Mouse (Mus musculus) midbrain, embryonic 11.5 days (tissue): ENCODE results near the gene Fam174b. TPM values are rescaled to one million over a fixed set of nuclear protein-coding genes. Genes with fewer than 3 reads are reported as not detected.

Experiments used
- ATAC-seq: fragments of 200-750 bp; cut with Nextera tagmentation; 2 replicates; pipeline ENCODE4 v1.8.0; 2017; ENCODE audit warnings: moderate TSS enrichment, moderate library complexity; ENCODE audit not compliant: low FRiP score
- DNase-seq: peaks from one replicate; pipeline ENCODE4 v3.0.0; 2015; ENCODE audit warnings: low spot score; ENCODE audit errors: missing footprints
- H3K27ac ChIP-seq: fragments of 300-500 bp; sonication (generic); 2 replicates; pipeline ENCODE4 v1.5.1; 2014; ENCODE audit warnings: low read depth, low read length
- H3K27me3 ChIP-seq: fragments of 300-500 bp; sonication (generic); 2 replicates; pipeline ENCODE4 v1.6.1; 2014; ENCODE audit warnings: mild to moderate bottlenecking, low read length, moderate library complexity, mixed read lengths; ENCODE audit not compliant: control insufficient read depth, insufficient read depth
- H3K36me3 ChIP-seq: fragments of 300-500 bp; sonication (generic); 2 replicates; pipeline ENCODE4 v1.6.1; 2014; ENCODE audit warnings: mild to moderate bottlenecking, low read length, moderate library complexity, mixed read lengths; ENCODE audit not compliant: control insufficient read depth, insufficient read depth
- H3K4me1 ChIP-seq: fragments of 300-500 bp; sonication (generic); 2 replicates; pipeline ENCODE4 v1.6.1; 2014; ENCODE audit warnings: low read length; ENCODE audit not compliant: control insufficient read depth, insufficient read depth
- H3K4me2 ChIP-seq: fragments of 300-500 bp; sonication (generic); 2 replicates; pipeline ENCODE4 v1.6.1; 2014; ENCODE audit warnings: mild to moderate bottlenecking, moderate library complexity
- H3K4me3 ChIP-seq: fragments of 300-500 bp; sonication (generic); 2 replicates; pipeline ENCODE4 v1.5.1; 2014; ENCODE audit warnings: low read depth, low read length
- H3K9ac ChIP-seq: fragments of 300-500 bp; sonication (generic); 2 replicates; pipeline ENCODE4 v1.6.1; 2014; ENCODE audit warnings: low read length
- H3K9me3 ChIP-seq: fragments of 300-500 bp; sonication (generic); 2 replicates; pipeline ENCODE4 v1.6.1; 2016; ENCODE audit warnings: low read length; ENCODE audit not compliant: control insufficient read depth
- WGBS: fragments of 180-500 bp; shearing (Covaris S2); extraction: QIAGEN DNeasy Blood & Tissue Kit; methylation state at CpG from one replicate; pipeline ENCODE4 v1.1.7; 2014; 5-methylcytosine and 5-hydroxymethylcytosine counted together
- microRNA-seq: library from miRNA; unstranded; fragments of <30 nt; microRNA quantifications from one replicate; pipeline ENCODE4, GENCODE M21; 2017
- polyA plus RNA-seq: library from polyadenylated mRNA; unstranded; fragments of >200 nt; fragmentation: Nextera tagmentation; extraction: Ambion mirVana; gene quantifications from 2 replicates; pipeline ENCODE4 v1.2.1, GENCODE M21; 2014

The Fam174b gene
- polyA plus RNA-seq, 1 experiment from 2014 or later: 28.9 TPM

DNA sequence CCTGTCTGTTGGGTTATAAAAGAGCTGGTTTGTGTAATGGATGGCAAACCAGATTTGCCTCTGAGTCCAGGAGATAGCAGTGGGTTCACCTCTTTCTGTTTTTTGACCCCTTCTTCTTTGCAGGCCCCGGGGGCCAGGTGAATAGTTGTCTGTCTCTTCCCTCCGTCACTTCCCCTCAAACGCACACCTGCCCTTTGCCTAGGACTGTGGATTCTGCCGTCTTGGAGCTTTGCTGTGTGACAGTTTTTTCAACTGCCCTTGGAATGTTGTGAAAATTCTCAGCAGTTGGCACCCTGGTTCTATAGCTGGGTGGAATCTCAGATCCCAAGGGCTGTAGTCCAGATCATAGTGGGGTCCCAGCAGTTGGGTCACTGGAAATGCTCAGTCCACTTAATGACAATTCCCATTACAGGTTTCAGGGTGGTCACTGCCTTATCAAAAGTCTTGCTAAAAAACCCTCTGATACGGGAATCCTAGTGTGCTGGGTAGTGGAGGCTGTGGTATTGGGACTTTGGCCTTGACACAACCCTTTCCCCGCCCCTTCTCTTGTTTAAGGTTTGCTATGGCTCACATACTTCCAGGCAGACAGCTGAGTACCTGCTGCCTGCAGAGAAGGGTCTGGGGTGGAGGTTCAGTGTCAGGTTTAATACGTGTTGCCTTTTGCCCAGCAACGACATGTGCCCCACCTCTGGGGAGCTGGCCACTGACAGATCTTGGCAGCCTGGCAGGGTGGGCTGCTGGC is 76.3 kb downstream of the Fam174b start:
- Histone ChIP-seq H3K4me3 (no peak overlapping the region), H3K4me2 (no peak overlapping the region), H3K4me1 (no peaks in the 10 kb centered on the region), H3K9me3 (no peaks in the 10 kb centered on the region), H3K27ac (no peak overlapping the region), H3K9ac (no peak overlapping the region), H3K27me3 (no peaks in the 10 kb centered on the region), H3K36me3 (no peaks in the 10 kb centered on the region)
- ATAC-seq (no peak), DNase-seq (no peak)
- 84% methylated on average over 8 of the region's 8 CpGs for WGBS

DNA sequence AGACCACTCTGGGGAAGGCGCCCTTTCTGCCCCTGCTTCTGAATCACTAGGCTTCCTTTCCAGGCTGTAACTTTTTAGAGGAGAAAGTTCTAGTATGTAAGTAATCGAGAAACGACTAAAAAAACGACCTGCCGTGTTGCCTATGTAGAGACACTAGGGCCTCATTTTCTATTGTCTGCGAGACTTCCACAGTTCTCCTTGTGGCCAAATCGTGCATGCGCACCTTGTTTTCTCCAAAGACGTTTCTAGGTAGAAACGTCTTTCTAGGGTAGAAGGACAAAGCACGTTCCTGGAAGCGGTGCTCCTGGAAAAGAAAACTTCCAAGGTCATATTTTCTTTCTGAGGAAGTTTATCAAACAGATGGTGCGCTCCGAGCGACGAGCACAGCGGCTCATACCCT is 79.3 kb downstream of the Fam174b start:
- Histone ChIP-seq H3K4me1 (no peaks in the 10 kb centered on the region), H3K27ac (no peak overlapping the region), H3K9me3 (no peaks in the 10 kb centered on the region), H3K4me3 (no peak overlapping the region), H3K4me2 (no peak overlapping the region), H3K27me3 (no peaks in the 10 kb centered on the region), H3K9ac (no peak overlapping the region), H3K36me3 (no peaks in the 10 kb centered on the region)
- DNase-seq: no peak
- ATAC-seq: no peak
- 82% methylated on average over 17 of the region's 17 CpGs for WGBS

Small RNAs within 50 kb of the gene (microRNA-seq; reads per million reads assigned to microRNA genes)
- gene Mir7234: not detected

Other genes with a start within 250 kb of the Fam174b start
- 41.7 and 42.6 TPM in 2 replicates for gene Chd2, start 198.5 kb upstream of the Fam174b start, polyA plus RNA-seq